Mouse (Mus musculus) ES-E14 (cell line): ENCODE measurements around the gene Aldh1a3. TPM values are rescaled to one million over a fixed set of nuclear protein-coding genes. Genes with fewer than 3 reads are reported as not detected.

Experiments
- DNase-seq: peaks from one replicate; pipeline ENCODE4 v3.0.0-alpha.2; 2013; ENCODE audit warnings: low read depth, low spot score
- H3K27ac ChIP-seq: 2 replicates; pipeline ENCODE4 v1.5.1; 2012; ENCODE audit warnings: low read depth, mild to moderate bottlenecking, low read length, moderate library complexity, mixed read lengths; ENCODE audit not compliant: poor library complexity, insufficient read depth, severe bottlenecking
- H3K36me3 ChIP-seq: 2 replicates; pipeline ENCODE4 v1.6.1; 2012; ENCODE audit warnings: mild to moderate bottlenecking, low read length, moderate library complexity, mixed read lengths; ENCODE audit not compliant: control insufficient read depth, poor library complexity, insufficient read depth, severe bottlenecking
- H3K4me1 ChIP-seq, 2 experiments: fragments of 150-350 bp in 1 of 2; sonication (generic) in 1 of 2; 2 replicates each; pipeline ENCODE4 v1.6.1; 2012; ENCODE audit warnings: low read length in 2 of 2, mild to moderate bottlenecking in 1 of 2, mixed read lengths in 1 of 2; ENCODE audit not compliant: control insufficient read depth in 2 of 2, insufficient read depth in 2 of 2, poor library complexity in 1 of 2
- H3K4me3 ChIP-seq, 2 experiments: fragments of 150-350 bp in 1 of 2; sonication (generic) in 1 of 2; 2 replicates each; pipeline ENCODE4 v1.5.1; 2012; ENCODE audit warnings: low read length in 2 of 2, low read depth in 1 of 2, mild to moderate bottlenecking in 1 of 2, mixed read lengths in 1 of 2; ENCODE audit not compliant: insufficient read depth in 1 of 2, poor library complexity in 1 of 2, severe bottlenecking in 1 of 2
- H3K9ac ChIP-seq: 2 replicates; pipeline ENCODE4 v1.6.1; 2012; ENCODE audit warnings: low read depth, mild to moderate bottlenecking, low read length, mixed read lengths; ENCODE audit not compliant: poor library complexity, insufficient read depth, severe bottlenecking
- H3K9me3 ChIP-seq: fragments of 150-350 bp; sonication (generic); 2 replicates; pipeline ENCODE4 v1.6.1; 2012; ENCODE audit warnings: low read depth, mild to moderate bottlenecking, low read length; ENCODE audit not compliant: control insufficient read depth, insufficient read depth
- CHD2 ChIP-seq: IDR thresholded peaks from 2 replicates; pipeline ENCODE4 v1.6.1; 2014; ENCODE audit warnings: mild to moderate bottlenecking, low read depth, low read length, inconsistent platforms
- HCFC1 ChIP-seq: IDR thresholded peaks from 2 replicates; pipeline ENCODE4 v1.6.1; 2012; ENCODE audit warnings: low read length, inconsistent platforms, borderline replicate concordance; ENCODE audit not compliant: insufficient read depth
- MAFK ChIP-seq: IDR thresholded peaks from 2 replicates; pipeline ENCODE4 v1.6.1; 2014; ENCODE audit warnings: mild to moderate bottlenecking, low read depth, low read length, inconsistent platforms; ENCODE audit not compliant: insufficient read depth
- ZC3H11A ChIP-seq: IDR thresholded peaks from 2 replicates; pipeline ENCODE4 v1.6.1; 2012; ENCODE audit warnings: low read depth, mild to moderate bottlenecking, inconsistent platforms, low read length, borderline replicate concordance
- ZNF384 ChIP-seq: IDR thresholded peaks from 2 replicates; pipeline ENCODE4 v1.6.1; 2012; ENCODE audit warnings: low read depth, low read length, inconsistent platforms
- in situ Hi-C, 2 experiments: fragments of 600-800 bp; cut with MboI; formaldehyde crosslinking; loops; one replicate each; pipeline ENCODE4 v1.15.1; 2025; ENCODE audit warnings: low sequenced_read_pairs in 2 of 2, inconsistent platforms in 1 of 2; ENCODE audit not compliant: unreplicated experiment in 2 of 2
- total RNA-seq: library from RNA; depleted of rRNA; stranded (reverse); fragments of 300-350 nt; gene quantifications from 2 replicates; pipeline ENCODE4 v1.2.3, GENCODE M21; 2012

The Aldh1a3 gene
- total RNA-seq, 1 experiment: 12.4 TPM

- Histone ChIP-seq H3K36me3 (no peaks in the 10 kb centered on the region), H3K9me3 (no peaks in the 10 kb centered on the region), H3K4me1 (peaks cover 0 to 2% of the 10 kb centered on the region in 2 experiments; a peak in 1 of 4 replicates), H3K4me3 (no peak within 1 kb of the TSS), H3K27ac (no peak within 1 kb of the TSS), H3K9ac (no peak within 1 kb of the TSS)
- TF ChIP-seq ZC3H11A: no peak
- TF ChIP-seq MAFK: no peak
- no peak for TF ChIP-seq HCFC1
- TF ChIP-seq CHD2: no peak
- TF ChIP-seq ZNF384: no peak
- no peak for DNase-seq
- in situ Hi-C loops: no loop called here
Observed at GRCm38 (mm10) chr7:66365904-66366303, 61.4 kb downstream of the Aldh1a3 start, which contains the start of gene Gm10974. Gene Gm10974 (plus strand): TSS chr7:66365905.

- in situ Hi-C loops: no loop called here
- H3K36me3 ChIP-seq: no peaks in the 10 kb centered on the region
- TF ChIP-seq HCFC1 (no peak), ZC3H11A (no peak), MAFK (no peak), ZNF384 (no peak), CHD2 (no peak)
- no peak for DNase-seq
- H3K4me3 ChIP-seq: no peak overlapping the region
- no peak overlapping the region for H3K9ac ChIP-seq
- no peak overlapping the region for H3K27ac ChIP-seq
- peaks cover 0 to 2% of the 10 kb centered on the region in 2 experiments; a peak in 1 of 4 replicates for H3K4me1 ChIP-seq
- no peaks in the 10 kb centered on the region for H3K9me3 ChIP-seq
Observed at GRCm38 (mm10) chr7:66365411-66365810, 61.9 kb downstream of the Aldh1a3 start.

DNA sequence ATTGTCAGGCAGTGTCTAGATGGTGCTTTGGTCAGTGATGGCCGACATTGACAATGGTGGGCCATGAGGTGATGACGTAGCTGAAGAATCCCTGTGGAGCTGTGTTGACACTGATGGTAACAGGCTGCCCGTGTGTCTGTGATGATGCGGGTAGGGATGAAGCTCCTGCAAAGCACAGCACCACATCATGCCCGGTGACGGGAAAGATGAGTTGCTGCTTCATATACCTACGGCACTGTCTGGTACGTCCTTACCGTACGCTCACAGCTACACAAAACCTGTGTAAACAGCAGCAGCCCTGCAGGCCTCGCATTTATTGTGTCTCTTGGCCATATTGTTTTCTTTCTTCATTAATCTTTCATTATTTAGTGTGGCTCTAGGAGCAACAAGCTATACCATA is 62.8 kb downstream of the Aldh1a3 start:
- Histone ChIP-seq H3K36me3 (no peaks in the 10 kb centered on the region), H3K9me3 (no peaks in the 10 kb centered on the region), H3K4me3 (no peak overlapping the region), H3K4me1 (peaks cover 0 to 2% of the 10 kb centered on the region in 2 experiments; a peak in 1 of 4 replicates), H3K27ac (no peak overlapping the region), H3K9ac (no peak overlapping the region)
- in situ Hi-C loops: no loop called here
- no peak for DNase-seq
- TF ChIP-seq MAFK (no peak), ZC3H11A (no peak), CHD2 (no peak), ZNF384 (no peak), HCFC1 (no peak)

DNA sequence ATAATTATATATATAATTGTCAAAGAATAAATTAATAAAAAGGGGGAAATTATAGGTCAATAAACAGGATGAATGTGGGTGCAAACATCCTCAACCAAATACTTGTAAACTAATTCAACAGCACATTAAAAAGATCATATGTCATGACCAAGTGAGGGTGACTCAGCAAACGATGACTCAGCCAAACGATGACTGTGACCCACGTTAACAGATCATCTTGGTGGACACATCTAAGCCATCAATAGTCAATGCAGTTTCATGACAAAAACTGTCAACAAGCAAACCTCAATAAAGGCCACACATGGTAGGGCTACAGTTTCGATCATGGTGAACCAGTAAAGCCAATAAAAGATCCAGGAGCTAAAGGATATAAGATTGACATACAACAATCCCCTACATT is 68.3 kb downstream of the Aldh1a3 start:
- in situ Hi-C loops: no loop called here
- H3K9me3 ChIP-seq: no peaks in the 10 kb centered on the region
- H3K27ac ChIP-seq: no peak overlapping the region
- TF ChIP-seq HCFC1 (no peak), MAFK (peak; percentile 35; the same call in 1 of the 2 replicates), ZC3H11A (no peak)
- DNase-seq: no peak
- H3K4me1 ChIP-seq: no peaks in the 10 kb centered on the region
- no peak overlapping the region for H3K4me3 ChIP-seq
- H3K36me3 ChIP-seq: no peaks in the 10 kb centered on the region
- no peak overlapping the region for H3K9ac ChIP-seq

DNA sequence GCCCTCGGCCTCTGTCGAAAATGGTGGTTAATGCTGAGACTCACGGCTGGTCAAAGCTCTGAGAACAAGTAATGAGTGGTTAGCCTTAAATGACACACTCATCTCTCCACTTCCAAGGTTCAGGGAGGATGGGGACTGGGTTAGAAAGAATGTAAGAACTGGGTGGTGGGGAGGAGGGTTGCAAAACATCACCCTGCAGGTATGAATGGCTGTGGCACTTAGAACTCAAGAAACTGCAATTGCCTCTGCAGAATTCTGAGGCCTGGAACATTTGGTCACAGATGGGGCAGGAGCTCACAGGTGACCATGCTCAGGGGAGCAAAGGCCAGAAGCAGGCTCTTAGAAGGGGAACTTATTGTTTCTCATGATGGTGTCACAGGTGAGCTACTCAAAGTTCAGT is 68.9 kb downstream of the Aldh1a3 start:
- Histone ChIP-seq H3K36me3 (no peaks in the 10 kb centered on the region), H3K4me3 (no peak overlapping the region), H3K9ac (no peak overlapping the region), H3K4me1 (no peaks in the 10 kb centered on the region), H3K9me3 (no peaks in the 10 kb centered on the region), H3K27ac (no peak overlapping the region)
- TF ChIP-seq CHD2 (no peak), HCFC1 (no peak), MAFK (no peak), ZNF384 (no peak), ZC3H11A (no peak)
- no peak for DNase-seq
- in situ Hi-C loops: no loop called here
